Mouse (Mus musculus) lung, postnatal 25 days (tissue): ENCODE measurements around the gene Asna1.

Experiments used
- DNase-seq: peaks from one replicate; pipeline ENCODE4 v3.0.0; 2022; ENCODE audit warnings: low spot score

Asna1 gene

GRCm38 (mm10) chr8:85035165-85035727 is 10.2 kb upstream of the Asna1 start:
- DNase-seq: no peak

- DNase-seq: peak; percentile 80
Observed at GRCm38 (mm10) chr8:85034764-85035163, 9.7 kb upstream of the Asna1 start.

- DNase-seq: peak; percentile 35
Observed at GRCm38 (mm10) chr8:85033867-85034266, 8.8 kb upstream of the Asna1 start.

- no peak for DNase-seq
Observed at GRCm38 (mm10) chr8:85032622-85033311, 7.7 kb upstream of the Asna1 start.

- DNase-seq: no peak
Observed at GRCm38 (mm10) chr8:85029271-85029670, 4.2 kb upstream of the Asna1 start.

- no peak for DNase-seq
Observed at GRCm38 (mm10) chr8:85027922-85028321, 2.8 kb upstream of the Asna1 start.

GRCm38 (mm10) chr8:85027516-85027855 is 2.4 kb upstream of the Asna1 start:
- DNase-seq: no peak

- DNase-seq: peak; percentile 99
Observed at GRCm38 (mm10) chr8:85026670-85027515, 1.8 kb upstream of the Asna1 start, which contains the start of gene Trir. Trir (plus strand) TSS chr8:85026823.

- DNase-seq: no peak
Observed at GRCm38 (mm10) chr8:85023846-85024245, 1.2 kb downstream of the Asna1 start.

- DNase-seq: no peak
Observed at GRCm38 (mm10) chr8:85021514-85022055, 3.5 kb downstream of the Asna1 start.

- DNase-seq: no peak
Observed at GRCm38 (mm10) chr8:85017209-85017608, 7.9 kb downstream of the Asna1 start.

- no peak for DNase-seq
Observed at GRCm38 (mm10) chr8:85016724-85017123, 8.4 kb downstream of the Asna1 start.

- DNase-seq: no peak
Observed at GRCm38 (mm10) chr8:85014431-85014830, 10.7 kb downstream of the Asna1 start, which contains the start of gene Best2. Best2 (minus strand) TSS chr8:85014531.

GRCm38 (mm10) chr8:85013230-85013840 is 11.7 kb downstream of the Asna1 start:
- peak; percentile 82 for DNase-seq

GRCm38 (mm10) chr8:85011242-85011641 is 13.8 kb downstream of the Asna1 start:
- DNase-seq: no peak

- peak; percentile 28 for DNase-seq
Observed at GRCm38 (mm10) chr8:85007686-85008085, 17.4 kb downstream of the Asna1 start.

GRCm38 (mm10) chr8:84997649-84998295 is 27.3 kb downstream of the Asna1 start:
- DNase-seq: peak; percentile 92

- DNase-seq: no peak
Observed at GRCm38 (mm10) chr8:84996978-84997377, 28.1 kb downstream of the Asna1 start.

GRCm38 (mm10) chr8:84995680-84996079 is 29.4 kb downstream of the Asna1 start:
- DNase-seq: no peak

- no peak for DNase-seq
Observed at GRCm38 (mm10) chr8:84994375-84994774, 30.7 kb downstream of the Asna1 start.

- DNase-seq: peak; percentile 89
Observed at GRCm38 (mm10) chr8:84990836-84991235, 34.2 kb downstream of the Asna1 start.

- DNase-seq: peak; percentile 99
Observed at GRCm38 (mm10) chr8:84990349-84990748, 34.7 kb downstream of the Asna1 start, which contains the start of gene Hook2. Hook2 (plus strand) TSS chr8:84990603.
